Mouse (Mus musculus) CH12.LX (cell line): ENCODE data around the gene Tnfrsf11a. TPM values are rescaled to one million over a fixed set of nuclear protein-coding genes. Genes with fewer than 3 reads are reported as not detected.

ENCODE experiments used
- DNase-seq: peaks from one replicate; pipeline ENCODE4 v3.0.0-alpha.2; 2013; ENCODE audit errors: extremely low read depth
- H3K27ac ChIP-seq: 2 replicates; pipeline ENCODE4 v1.5.1; 2012; ENCODE audit warnings: low read depth, mild to moderate bottlenecking, control low read depth, moderate library complexity; ENCODE audit not compliant: insufficient read depth
- H3K27me3 ChIP-seq: replicated peaks from 2 replicates; pipeline ENCODE3; 2012; ENCODE audit warnings: inconsistent platforms
- H3K36me3 ChIP-seq, 2 experiments: replicated peaks in 1 of 2; 2 replicates each; pipeline versions ENCODE3 to v1.6.1; 2012; ENCODE audit warnings: inconsistent platforms in 1 of 2, low read length in 1 of 2, mild to moderate bottlenecking in 1 of 2, mixed read lengths in 1 of 2, moderate library complexity in 1 of 2; ENCODE audit not compliant: control insufficient read depth in 1 of 2, insufficient read depth in 1 of 2
- H3K4me1 ChIP-seq, 2 experiments: 2 replicates each; pipeline ENCODE4 v1.6.1; 2012; ENCODE audit warnings: inconsistent platforms in 1 of 2, moderate library complexity in 1 of 2; ENCODE audit not compliant: insufficient read depth in 2 of 2, control insufficient read depth in 1 of 2
- H3K4me2 ChIP-seq: 2 replicates; pipeline ENCODE4 v1.6.1; 2012; ENCODE audit warnings: low read depth, mild to moderate bottlenecking, control low read depth; ENCODE audit not compliant: poor library complexity, insufficient read depth, severe bottlenecking
- H3K4me3 ChIP-seq, 3 experiments: fragments of 150-350 bp in 1 of 3; sonication (generic) in 1 of 3; replicated peaks in 1 of 3; 2 replicates each; pipeline versions ENCODE3 to v1.5.1; 2011 to 2012; ENCODE audit warnings: low read depth in 2 of 3, low read length in 2 of 3, mild to moderate bottlenecking in 2 of 3, moderate library complexity in 2 of 3, control low read depth in 1 of 3, improper control_type of control experiment in 1 of 3, inconsistent platforms in 1 of 3, mixed read lengths in 1 of 3; ENCODE audit not compliant: poor library complexity in 1 of 3
- H3K79me2 ChIP-seq: replicated peaks from 2 replicates; pipeline ENCODE4 v1.6.1; 2012; ENCODE audit warnings: mild to moderate bottlenecking, moderate library complexity; ENCODE audit not compliant: control insufficient read depth, poor library complexity, insufficient read depth, severe bottlenecking; ENCODE audit errors: extremely low read depth
- H3K9ac ChIP-seq: 2 replicates; pipeline ENCODE4 v1.6.1; 2012; ENCODE audit warnings: low read depth, mild to moderate bottlenecking, control low read depth, moderate library complexity; ENCODE audit not compliant: insufficient read depth
- H3K9me3 ChIP-seq: replicated peaks from 2 replicates; pipeline ENCODE3; 2012; ENCODE audit warnings: low read length, inconsistent platforms, mixed read lengths
- CHD1 ChIP-seq: IDR thresholded peaks from 2 replicates; pipeline ENCODE4 v1.6.1; 2012; ENCODE audit warnings: low read depth, low read length, improper control_type of control experiment, inconsistent platforms
- E2F4 ChIP-seq: IDR thresholded peaks from 2 replicates; pipeline ENCODE4 v1.6.1; 2011; ENCODE audit warnings: low read depth, low read length, improper control_type of control experiment; ENCODE audit not compliant: insufficient replicate concordance
- ELF1 ChIP-seq: IDR thresholded peaks from 2 replicates; pipeline ENCODE4 v1.6.1; 2014; ENCODE audit warnings: low read depth, mild to moderate bottlenecking, inconsistent platforms, low read length, improper control_type of control experiment
- HCFC1 ChIP-seq: IDR thresholded peaks from 2 replicates; pipeline ENCODE4 v1.6.1; 2012; ENCODE audit warnings: low read depth, mild to moderate bottlenecking, inconsistent platforms, low read length, improper control_type of control experiment
- JUN ChIP-seq: IDR thresholded peaks from 2 replicates; pipeline ENCODE4 v1.6.1; 2011; ENCODE audit warnings: low read depth, mild to moderate bottlenecking, low read length, improper control_type of control experiment, moderate library complexity; ENCODE audit not compliant: insufficient read depth
- KAT2A ChIP-seq: IDR thresholded peaks from 2 replicates; pipeline ENCODE4 v1.6.1; 2012; ENCODE audit warnings: low read length, improper control_type of control experiment, inconsistent platforms; ENCODE audit not compliant: insufficient replicate concordance
- MAX ChIP-seq: IDR thresholded peaks from 2 replicates; pipeline ENCODE4 v1.6.1; 2011; ENCODE audit warnings: low read length, improper control_type of control experiment
- MAZ ChIP-seq: IDR thresholded peaks from 2 replicates; pipeline ENCODE4 v1.6.1; 2012; ENCODE audit warnings: low read depth, mild to moderate bottlenecking, inconsistent platforms, low read length, improper control_type of control experiment, moderate library complexity
- MEF2A ChIP-seq: IDR thresholded peaks from 2 replicates; pipeline ENCODE4 v1.6.1; 2014; ENCODE audit warnings: low read depth, mild to moderate bottlenecking, inconsistent platforms, low read length, improper control_type of control experiment, borderline replicate concordance
- NRF1 ChIP-seq: IDR thresholded peaks from 2 replicates; pipeline ENCODE4 v1.6.1; 2014; ENCODE audit warnings: low read depth, mild to moderate bottlenecking, inconsistent platforms, low read length, improper control_type of control experiment, moderate library complexity
- PAX5 ChIP-seq: IDR thresholded peaks from 2 replicates; pipeline ENCODE4 v1.6.1; 2012; ENCODE audit warnings: low read length, inconsistent platforms, mixed read lengths
- POLR2A ChIP-seq: IDR thresholded peaks from 2 replicates; pipeline ENCODE4 v1.6.1; 2011; ENCODE audit warnings: low read depth, mild to moderate bottlenecking, improper control_type of control experiment, low read length
- POLR2AphosphoS2 ChIP-seq: IDR thresholded peaks from 2 replicates; pipeline ENCODE4 v1.6.1; 2011; ENCODE audit warnings: low read depth, low read length, improper control_type of control experiment
- RCOR1 ChIP-seq: conservative IDR thresholded peaks from 2 replicates; pipeline ENCODE4 v1.6.1; 2012; ENCODE audit warnings: low read depth, mild to moderate bottlenecking, inconsistent platforms, low read length, improper control_type of control experiment
- TCF12 ChIP-seq: IDR thresholded peaks from 2 replicates; pipeline ENCODE4 v1.6.1; 2014; ENCODE audit warnings: low read depth, mild to moderate bottlenecking, inconsistent platforms, low read length, improper control_type of control experiment
- UBTF ChIP-seq: IDR thresholded peaks from 2 replicates; pipeline ENCODE4 v1.6.1; 2012; ENCODE audit warnings: low read depth, mild to moderate bottlenecking, inconsistent platforms, low read length, improper control_type of control experiment, moderate library complexity
- USF1 ChIP-seq: IDR thresholded peaks from 2 replicates; pipeline ENCODE4 v1.6.1; 2014; ENCODE audit warnings: low read depth, mild to moderate bottlenecking, inconsistent platforms, low read length, improper control_type of control experiment
- ZNF384 ChIP-seq: IDR thresholded peaks from 2 replicates; pipeline ENCODE4 v1.6.1; 2012; ENCODE audit warnings: low read depth, low read length, improper control_type of control experiment, inconsistent platforms
- dilution Hi-C: fragments of 300-500 bp; cut with MboI; formaldehyde crosslinking; loops from 2 replicates; pipeline ENCODE4 v1.14.3; 2020; ENCODE audit warnings: low sequenced_read_pairs; ENCODE audit not compliant: extremely low pct_unique_long_range_greater_than_20kb, extremely low pct_ligation_motif_present
- in situ Hi-C: fragments of 300-500 bp; cut with MboI; formaldehyde crosslinking; loops from 3 replicates; pipeline ENCODE4 v1.14.3; 2019; ENCODE audit warnings: low sequenced_read_pairs, low pct_ligation_motif_present, low pct_unique_long_range_greater_than_20kb, mixed read lengths
- polyA plus RNA-seq: library from polyadenylated mRNA; unstranded; fragments of >175 nt; gene quantifications from 2 replicates; pipeline ENCODE4 v1.2.1, GENCODE M21; 2012; ENCODE audit warnings: low read depth; ENCODE audit not compliant: insufficient read length
- total RNA-seq, 2 experiments: library from RNA; depleted of rRNA; stranded (reverse); fragments of 300-350 nt in 1 of 2; fragments of >200 nt in 1 of 2; gene quantifications; 2 replicates each; pipeline ENCODE4 v1.2.3; 2012 to 2014

Gene Tnfrsf11a
- total and polyA plus RNA-seq, 3 experiments, result 0.20 to 2.5 (median 0.28) TPM

DNA sequence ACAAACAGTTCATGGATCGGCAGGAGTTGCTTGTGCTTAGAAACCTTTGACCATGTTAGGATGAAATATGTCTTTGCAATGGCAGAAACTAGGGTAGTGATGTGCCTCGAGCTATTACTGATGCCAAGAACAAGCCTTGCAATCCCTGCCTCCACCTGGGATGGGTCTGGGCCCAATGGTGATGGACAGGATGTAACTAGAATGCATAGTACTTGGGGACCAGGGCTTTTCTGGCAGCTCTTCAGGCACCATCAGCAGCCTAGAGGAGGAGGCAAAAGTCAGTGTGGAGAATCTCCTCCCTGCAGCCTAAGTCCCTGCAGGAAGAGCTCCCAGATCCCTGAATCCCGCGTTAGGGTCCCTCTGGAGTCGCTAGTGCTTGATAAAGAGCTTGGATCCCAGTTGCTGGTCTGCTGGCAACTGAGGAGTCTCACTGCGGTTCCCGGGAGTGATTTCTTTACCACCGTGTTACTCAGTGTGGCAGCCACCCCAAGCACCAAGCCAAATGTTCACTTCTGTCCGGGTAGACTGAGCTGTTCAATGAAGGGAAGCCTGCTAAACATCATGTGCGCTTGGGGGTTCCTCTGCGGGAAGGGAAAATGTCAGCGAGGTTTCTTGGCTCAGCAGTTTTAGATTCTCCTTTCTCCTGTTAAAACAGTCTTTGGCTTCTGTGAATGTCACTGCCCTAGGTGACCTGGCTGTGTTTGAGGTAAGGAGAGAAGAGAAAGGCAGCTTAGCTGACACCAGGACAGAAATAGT is 1.1 kb downstream of the Tnfrsf11a start:
- dilution Hi-C loops, result no loop called here
- Histone ChIP-seq H3K27ac (no peak overlapping the region), H3K4me1 (peaks cover 10 to 35% of the 10 kb centered on the region in 2 experiments), H3K4me2 (peak overlapping the region; percentile 76), H3K27me3 (no peaks in the 10 kb centered on the region), H3K9ac (no peak overlapping the region), H3K36me3 (no peaks in the 10 kb centered on the region), H3K79me2 (no peaks in the 10 kb centered on the region), H3K9me3 (no peaks in the 10 kb centered on the region), H3K4me3 (no peak overlapping the region)
- TF ChIP-seq NRF1 (no peak), MAZ (no peak), POLR2A (no peak), KAT2A (no peak), TCF12 (no peak), ZNF384 (no peak), CHD1 (no peak), HCFC1 (no peak), POLR2AphosphoS2 (no peak), MAX (no peak), PAX5 (no peak), ELF1 (no peak)
- no peak for DNase-seq
- in situ Hi-C loops, result no loop called here

DNA sequence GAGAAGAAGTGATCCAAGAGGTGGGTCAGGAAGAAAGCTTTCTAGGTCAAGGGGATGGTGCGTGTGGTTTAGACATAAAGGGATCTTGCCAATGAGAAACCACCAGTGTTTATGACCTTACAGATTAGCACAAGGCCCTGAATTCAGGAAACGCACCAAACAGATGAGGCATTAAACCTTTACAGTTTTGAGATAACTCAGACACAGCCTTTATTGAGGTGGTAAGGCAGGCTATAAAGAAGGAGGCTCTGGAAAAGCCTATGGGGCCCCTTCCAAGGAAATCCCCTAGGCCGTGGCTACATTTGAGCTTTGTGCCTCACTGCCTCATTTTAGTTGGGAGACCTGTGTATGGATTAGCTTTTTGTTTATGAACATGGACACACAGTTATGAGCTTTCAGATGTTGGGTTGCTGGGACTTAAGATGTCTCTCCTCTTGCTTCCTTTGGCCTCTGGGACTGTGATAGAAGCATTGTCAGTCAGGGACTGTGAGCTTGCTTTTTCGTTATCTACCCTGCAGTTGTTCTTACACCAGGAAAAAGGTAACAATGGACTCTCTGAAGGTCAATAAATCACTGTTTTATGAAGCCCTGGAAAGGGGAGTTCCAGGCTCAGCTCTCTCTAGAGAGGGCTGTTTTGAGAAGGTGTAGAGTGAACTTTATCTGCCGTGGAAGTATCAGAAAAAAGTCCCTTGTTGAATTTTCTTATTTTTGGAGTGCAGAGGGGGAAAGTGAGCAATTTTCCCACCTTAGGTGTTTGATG is 3.9 kb downstream of the Tnfrsf11a start:
- DNase-seq, result no peak

More for the DNA sequence above, 3.9 kb downstream of the Tnfrsf11a start:
- no peak overlapping the region for H3K4me3 ChIP-seq
- H3K9me3 ChIP-seq, result no peaks in the 10 kb centered on the region
- in situ Hi-C loops (no loop called here), dilution Hi-C loops (no loop called here)
- H3K27me3 ChIP-seq, result no peaks in the 10 kb centered on the region
- TF ChIP-seq HCFC1 (no peak), NRF1 (no peak), E2F4 (no peak), MEF2A (no peak), RCOR1 (no peak), JUN (no peak), UBTF (no peak), USF1 (no peak)
- H3K36me3 ChIP-seq, result no peaks in the 10 kb centered on the region
- H3K27ac ChIP-seq, result no peak overlapping the region
- H3K79me2 ChIP-seq, result no peaks in the 10 kb centered on the region
- no peak overlapping the region for H3K9ac ChIP-seq
- peaks cover 11 to 36% of the 10 kb centered on the region in 2 experiments for H3K4me1 ChIP-seq
- no peak overlapping the region for H3K4me2 ChIP-seq
